Mouse (Mus musculus): Measurements from ENCODE around the gene Ajap1.

The Ajap1 gene

DNA sequence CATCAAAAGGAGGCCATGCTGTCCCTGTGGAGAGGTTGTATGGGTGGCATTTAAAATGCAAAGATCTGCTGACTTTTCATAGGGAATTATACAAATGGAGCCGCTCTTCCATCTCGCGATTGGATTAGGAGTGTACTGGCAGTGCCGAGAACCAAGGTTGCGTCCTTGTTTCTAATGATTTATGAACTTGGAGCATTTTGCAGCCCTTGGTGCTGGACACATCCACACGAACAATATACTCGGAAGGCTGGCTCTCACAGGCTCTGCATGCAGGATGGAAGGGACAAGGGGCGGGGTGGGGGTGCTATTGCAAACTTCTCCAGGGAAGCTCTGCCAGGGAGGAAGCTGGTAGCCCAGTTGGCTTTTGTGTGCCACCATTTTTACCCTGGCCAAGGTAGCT is 31.1 kb downstream of the Ajap1 start:
- no peak for DNase-seq

DNA sequence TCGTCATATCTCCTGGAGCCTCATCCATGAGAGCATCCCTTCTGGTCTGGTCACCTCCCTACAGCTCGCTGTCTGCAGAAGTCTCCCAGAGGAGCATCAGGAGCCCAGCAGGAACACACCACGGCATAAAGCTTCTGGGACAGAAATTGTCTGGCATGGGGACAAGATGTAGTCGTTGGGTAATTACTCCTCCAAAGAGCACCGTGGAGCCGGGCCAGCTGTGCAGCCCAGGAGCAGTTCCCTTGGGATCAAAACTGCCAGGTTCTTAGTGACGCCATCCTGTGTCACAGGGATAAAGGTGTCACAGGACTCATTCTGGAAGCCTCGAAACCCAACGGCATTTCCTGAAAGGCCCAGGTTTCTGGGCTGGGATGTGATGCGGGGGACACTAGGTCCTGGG is 40.1 kb downstream of the Ajap1 start:
- DNase-seq: no peak

DNA sequence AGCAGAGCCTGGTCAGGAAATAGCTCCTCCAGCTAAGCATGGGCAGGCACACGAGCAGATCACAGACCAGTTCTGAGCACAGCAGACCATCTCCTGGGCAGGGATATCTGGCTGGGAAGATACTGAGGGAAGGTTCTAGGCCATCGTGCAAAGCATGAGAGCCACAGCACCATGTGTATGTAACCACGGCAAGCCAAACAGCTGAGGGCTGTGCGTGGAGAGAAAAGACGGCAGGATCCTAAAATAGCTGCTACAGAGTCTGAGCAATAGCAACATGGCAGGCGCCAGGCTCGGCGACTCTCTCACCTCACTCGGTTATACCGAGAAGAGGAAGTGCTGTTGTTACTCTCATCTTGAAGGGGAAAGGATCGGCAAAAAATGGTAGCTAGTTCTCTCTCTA is 42.7 kb downstream of the Ajap1 start:
- DNase-seq: no peak

DNA sequence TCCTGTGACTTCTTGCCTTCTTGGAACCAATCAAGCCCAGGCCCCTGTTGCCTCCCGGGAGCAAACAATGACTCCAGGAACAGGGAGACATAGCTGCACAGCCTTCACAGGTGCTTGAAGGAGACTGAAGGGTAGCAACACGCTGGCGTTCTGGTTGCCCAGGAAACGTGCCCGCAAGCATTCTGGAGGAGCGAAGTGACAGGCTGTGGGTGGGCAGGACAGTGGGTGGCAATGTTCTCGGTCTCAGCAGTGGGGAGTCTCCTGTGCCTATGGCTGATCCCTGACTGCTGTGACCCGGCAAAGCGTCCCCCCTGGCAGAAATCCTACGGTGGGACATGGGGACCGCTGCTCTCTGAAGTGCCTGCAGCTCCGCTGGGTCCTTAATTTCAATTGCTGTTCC is 43.6 kb downstream of the Ajap1 start:
- no peak for DNase-seq

DNA sequence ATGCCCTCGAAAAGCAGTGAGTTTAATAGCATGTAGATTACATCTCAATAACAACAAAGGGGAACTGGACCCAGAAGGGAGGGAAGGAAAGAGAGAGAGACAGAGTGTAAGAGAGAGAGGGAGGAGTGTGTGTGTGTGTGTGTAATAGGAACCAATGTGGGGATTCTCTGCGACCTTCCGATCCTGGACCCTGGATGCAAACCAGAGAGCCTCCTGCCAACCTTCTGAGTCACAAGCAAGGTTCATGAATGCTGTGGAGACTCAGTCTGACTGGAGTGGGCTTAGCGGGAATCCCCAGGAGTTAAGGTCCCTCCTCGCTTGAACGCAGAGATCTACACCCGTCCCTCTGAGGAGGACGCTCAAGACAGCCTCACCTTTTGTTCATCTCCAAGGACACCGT is 45.4 kb downstream of the Ajap1 start:
- DNase-seq: no peak

DNA sequence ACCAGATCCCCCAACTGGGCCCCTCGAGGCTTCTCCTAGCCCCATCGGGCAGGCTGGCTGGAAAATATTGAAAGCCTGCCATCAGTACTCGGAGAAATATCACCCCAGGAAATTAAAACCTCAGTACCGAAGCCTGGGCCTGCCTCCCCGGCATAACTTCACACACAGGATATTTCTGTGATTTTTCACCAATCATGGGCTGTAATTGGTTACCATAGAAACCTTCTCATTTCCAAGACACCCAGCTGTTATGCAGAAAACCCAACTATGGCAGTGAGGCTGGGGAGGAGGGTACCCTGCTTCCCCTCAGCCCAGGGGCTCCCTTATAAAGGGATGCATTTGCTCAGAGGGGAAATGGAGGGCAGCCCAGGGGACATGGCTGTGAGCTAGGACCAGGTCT is 46.7 kb downstream of the Ajap1 start:
- no peak for DNase-seq

DNA sequence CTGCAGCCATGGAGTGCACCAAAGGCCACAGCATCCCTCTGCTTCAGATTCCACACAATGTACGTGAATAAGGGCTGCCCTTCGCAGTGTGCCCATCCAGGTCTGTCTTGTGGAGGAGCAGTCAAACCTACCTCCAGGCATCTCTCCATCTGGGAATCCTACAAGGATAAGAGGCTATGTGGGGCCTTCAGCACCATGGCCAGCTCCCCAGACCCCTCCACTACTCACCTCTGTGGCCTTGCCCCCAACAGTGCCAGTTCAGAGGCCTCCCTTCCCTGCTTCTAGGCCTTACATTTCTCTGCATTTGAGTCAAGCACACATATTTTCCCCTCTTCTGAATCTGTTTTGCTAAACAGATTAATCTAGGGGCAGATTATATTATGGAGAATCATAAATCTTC is 52.6 kb downstream of the Ajap1 start:
- no peak for DNase-seq

DNA sequence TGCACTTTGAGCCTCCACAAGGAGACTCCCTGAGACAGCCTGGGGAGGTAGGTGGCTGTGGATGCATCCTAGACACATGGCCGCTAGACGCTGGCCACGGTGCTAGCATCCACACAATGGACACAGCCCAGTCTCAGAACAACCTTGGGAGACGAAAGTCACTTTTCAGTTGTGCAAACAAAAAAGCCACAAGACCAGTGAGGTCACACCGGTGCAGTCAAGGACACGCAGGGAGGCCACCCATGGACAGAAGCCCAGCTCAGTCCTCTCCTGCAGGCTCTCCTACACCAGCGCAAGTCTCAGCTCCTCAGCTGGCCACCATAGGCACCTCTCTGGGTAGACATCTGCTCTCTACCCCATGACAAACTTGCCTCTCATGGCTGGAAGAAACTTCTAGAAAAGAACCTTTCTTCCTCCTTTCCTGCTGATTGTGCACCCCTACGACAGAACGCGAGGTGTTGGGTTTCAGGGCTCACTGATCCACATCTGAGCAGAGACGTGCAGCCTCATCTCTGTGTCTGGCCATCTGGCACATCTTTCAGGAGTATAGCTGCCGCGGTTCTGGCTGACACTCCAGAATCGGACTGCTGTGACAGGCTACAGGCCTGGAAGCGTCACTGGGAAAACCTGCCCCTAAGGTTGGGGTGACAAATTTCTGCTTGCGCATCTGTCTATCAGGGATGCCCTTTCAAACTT is 56.5 kb downstream of the Ajap1 start:
- DNase-seq: no peak

DNA sequence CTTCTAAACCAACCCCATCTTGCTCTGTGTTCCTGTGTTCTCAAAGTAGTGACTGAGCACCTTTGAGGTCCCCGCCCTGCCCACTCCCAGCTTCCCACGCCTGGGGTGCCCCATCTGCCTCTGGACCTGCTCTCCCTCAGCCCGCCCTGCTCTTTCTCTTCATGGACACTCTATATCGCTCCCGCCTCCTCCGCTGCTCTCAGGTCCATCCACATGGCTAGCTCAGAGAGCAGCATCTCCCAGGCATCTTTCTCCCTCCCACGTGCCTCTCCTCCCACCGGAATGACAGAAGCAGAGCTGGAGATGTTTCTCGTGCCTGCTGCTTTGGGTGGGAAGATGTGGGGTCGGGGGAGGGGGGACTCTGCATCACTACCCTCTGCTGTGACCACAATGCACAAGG is 58.3 kb downstream of the Ajap1 start:
- no peak for DNase-seq

DNA sequence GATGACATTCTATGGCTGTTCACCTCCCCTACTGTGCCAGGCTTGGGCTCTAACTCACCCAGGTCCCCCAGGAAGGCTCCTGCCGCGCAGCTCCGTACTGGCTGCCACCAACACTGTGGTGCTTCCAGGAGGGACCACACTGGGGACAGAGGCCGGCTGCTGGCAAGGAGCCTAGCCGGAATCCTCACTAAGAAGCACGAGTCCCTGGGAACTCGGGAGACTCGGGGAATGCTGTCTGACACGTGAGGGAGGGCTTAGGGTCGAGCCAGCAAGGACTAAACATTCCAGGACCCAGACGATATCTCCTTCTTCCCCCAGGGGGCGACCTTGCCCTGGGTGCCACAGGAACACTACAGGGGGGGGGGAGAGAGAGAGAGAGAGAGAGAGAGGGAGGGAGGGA is 64.7 kb downstream of the Ajap1 start:
- no peak for DNase-seq

DNA sequence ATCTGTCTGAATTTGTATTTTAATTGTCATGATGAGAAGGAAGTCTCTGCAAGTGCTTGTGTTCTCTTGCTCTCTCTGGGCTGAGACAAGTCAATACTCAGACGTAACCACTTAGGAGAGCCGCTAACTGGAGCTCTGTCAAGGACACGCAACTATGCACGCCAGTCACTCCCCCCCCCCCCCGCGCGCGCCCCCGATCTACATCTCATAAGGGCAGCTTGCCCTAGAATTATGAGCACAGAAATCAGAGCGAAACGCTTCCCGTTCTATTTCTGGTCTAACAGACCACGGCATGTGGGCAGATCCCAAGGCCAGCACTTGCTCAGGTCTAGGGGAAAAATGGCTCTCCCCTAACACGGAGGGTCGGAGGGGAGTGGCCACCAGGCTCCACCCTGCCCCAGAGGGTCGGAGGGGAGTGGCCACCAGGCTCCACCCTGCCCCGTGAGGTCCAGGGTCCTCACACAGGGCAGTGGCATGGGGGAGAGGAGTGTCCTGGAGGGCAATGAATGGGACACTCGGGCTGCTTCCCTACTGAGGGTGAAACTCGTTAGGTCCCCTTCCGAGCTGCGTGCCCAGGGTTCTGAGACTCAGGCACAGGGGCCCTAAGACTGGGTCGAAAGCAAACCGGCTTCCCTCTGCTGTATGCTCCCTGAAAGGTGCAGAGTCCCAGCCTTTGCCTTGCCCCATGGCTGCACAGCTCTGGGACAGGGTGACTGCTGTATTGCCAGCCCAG is 65.3 kb downstream of the Ajap1 start:
- no peak for DNase-seq

DNA sequence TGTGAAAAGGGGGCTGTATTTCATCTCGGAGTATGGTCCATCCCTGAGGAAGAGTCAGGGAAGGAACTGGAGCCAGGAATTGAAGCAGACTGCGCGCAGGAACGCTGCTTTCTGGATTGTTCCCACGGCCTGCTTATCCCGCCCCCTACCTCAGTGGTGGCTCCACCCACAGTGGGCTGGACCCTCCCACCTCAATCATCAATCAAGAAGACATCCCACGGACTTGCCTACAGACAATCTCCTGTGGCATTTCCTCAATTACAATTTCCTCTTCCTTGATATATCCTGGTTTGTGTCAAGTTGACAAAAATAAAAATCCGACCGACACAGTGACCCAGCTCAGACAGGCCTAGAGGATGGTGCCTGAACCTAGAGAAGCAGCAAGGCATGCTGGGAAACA is 66.5 kb downstream of the Ajap1 start:
- no peak for DNase-seq

DNA sequence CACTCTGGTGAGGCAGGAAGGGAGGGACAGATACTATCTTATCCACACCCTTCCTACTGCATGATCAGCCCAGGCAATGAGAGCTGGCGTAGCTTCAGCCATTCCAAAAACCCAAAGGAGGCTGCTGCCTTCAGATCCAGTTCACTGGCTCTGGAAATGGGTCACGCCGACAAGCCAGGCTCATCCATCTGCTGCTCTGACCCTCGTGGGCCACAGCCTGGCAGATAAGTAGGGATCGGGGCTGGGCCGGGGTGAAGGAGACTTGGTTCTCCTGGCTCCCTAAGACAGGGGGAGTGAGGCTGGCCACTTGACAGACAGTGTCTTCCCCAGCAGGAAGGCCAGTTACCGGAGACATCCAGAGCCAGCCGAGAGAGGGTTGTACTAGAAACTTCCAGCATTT is 84.2 kb downstream of the Ajap1 start:
- DNase-seq: no peak

DNA sequence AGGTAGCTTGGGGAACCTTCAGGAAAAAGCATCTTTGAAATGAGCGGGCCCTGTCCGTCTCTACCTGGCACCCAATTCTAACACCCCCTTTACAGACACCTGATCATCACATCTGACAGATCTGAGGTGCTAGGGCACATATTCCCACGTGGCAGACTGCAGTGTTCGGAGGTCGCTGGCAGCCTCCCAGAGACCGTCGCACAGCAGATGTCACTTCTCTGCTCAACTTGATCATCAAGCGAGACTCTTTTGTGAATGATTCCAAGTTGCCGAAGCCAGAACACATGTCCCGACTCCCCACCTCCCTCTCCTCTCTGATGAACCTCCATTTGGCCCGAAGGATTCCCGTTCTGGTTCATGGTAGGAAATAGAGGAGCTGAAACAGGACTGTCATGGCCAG is 95.1 kb downstream of the Ajap1 start:
- no peak for DNase-seq

DNA sequence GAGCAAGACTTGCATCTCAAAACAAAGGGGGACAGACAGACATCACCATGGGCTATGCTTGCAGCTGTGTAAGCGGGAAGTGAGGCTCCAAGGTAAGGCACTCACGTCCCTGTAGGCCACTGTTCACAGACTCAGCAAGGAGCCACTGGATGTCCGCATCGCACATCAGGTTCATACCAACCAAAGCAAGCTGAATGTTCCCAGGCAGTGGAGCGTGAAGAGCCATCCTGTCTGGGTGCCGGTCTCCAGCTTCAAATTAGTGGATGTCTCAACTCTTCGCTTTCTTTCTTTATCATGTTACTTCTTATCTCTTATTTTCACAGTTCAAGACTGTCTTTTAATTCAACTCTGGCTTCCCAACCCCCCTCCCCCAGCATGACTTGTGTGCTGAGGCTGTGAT is 101.2 kb downstream of the Ajap1 start:
- no peak for DNase-seq

DNA sequence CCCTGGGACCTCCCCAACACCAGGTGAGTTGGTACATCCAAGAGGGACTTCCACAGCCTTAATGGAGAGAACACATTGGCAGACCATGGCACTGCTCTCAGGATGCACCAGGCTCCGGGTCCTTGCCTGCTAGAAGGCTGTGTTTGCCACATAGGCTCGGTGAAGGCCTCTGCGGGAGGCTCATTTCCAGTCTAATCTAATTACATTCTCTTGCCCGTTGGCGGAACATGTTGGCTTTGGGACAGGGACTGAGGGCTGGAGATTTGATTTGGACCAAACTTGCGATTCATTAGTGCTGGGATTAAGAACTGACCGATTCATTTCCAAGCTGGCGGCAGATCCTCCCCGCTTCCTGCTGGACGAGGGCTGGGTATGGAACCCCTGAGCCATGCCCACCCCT is 101.7 kb downstream of the Ajap1 start:
- DNase-seq: no peak

DNA sequence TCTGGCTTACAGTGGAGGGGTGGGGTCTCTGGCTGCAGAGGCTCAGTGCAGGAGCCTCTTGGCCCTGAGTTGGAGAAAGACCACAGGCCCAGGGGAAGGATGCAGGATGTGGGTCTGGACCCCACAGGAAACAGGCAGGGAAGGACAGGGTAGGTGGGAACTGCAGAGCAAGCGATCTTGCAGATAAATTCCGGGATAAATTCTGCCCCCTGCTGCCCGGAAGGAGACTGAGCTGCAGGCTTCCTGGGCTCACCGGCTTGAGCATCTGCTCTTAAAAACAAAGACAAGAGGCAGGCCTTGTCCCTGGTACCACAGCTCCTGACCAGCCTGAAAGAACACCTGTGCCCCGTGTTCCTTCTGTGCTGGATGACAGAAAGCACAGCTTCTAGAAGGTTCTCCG is 104.6 kb downstream of the Ajap1 start:
- no peak for DNase-seq

DNA sequence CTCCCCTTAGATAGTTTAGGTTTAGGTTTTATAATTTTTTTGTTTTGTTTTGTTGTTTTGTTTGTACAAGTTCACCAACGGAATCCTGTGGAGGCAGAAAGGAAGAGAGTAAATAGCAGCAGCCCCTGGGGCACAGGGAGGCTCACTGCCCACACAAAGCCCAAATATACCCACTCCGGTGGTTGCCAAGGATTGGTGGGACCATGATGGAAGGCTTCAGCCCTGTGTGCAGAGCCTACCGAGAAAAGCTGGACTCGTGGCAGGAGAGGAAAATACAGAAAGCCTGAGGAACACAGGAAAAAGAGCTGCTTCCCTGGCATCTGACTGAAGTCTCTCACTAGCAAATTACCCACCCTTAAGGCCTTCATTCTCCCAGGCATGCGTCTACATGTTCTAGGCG is 108.4 kb downstream of the Ajap1 start:
- no peak for DNase-seq

DNA sequence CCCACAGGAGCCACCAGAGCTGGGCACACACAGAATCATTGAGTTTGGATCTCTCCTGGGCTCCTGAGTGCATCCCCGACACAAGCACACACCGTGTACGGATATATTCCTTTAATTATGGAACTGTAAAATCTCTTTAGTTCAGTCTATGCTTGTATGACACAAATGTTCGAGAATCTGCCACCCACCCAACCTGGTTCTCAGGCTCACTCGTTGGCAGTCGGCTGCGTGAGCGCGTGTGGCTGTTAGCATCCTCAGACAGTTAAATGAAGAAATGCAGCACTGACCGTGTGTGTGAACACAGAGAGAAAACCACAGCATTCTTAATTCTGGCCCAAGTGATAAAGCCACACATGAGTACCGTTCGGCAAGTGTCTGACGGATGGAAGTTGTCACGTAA is 109.5 kb downstream of the Ajap1 start:
- DNase-seq: no peak

DNA sequence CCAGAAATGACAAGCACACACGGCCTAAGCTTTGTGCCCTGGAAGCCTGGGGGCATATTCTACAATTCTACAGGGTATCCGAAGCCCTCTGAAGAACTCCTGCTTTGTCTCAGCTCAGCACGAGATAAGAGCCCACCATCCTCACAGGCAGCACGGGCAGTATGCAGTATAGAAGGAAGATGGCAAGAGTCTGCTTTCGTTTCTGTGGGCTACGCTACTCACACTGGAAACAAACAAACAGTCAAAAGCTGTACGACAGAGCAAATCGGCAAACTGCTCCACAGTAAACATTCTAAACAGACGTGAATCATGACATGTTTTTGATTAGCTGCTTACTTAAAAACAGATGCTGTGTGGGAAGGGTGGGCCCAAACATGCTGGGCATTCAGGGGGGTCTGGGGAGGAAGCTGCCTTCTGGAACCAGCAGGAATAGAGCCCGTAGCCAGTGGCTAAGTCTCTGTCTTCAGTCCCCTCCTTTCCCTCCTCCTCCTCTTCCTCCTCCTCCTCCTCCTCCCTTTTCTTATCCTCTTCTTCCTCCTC is 113.9 kb downstream of the Ajap1 start:
- no peak for DNase-seq

DNA sequence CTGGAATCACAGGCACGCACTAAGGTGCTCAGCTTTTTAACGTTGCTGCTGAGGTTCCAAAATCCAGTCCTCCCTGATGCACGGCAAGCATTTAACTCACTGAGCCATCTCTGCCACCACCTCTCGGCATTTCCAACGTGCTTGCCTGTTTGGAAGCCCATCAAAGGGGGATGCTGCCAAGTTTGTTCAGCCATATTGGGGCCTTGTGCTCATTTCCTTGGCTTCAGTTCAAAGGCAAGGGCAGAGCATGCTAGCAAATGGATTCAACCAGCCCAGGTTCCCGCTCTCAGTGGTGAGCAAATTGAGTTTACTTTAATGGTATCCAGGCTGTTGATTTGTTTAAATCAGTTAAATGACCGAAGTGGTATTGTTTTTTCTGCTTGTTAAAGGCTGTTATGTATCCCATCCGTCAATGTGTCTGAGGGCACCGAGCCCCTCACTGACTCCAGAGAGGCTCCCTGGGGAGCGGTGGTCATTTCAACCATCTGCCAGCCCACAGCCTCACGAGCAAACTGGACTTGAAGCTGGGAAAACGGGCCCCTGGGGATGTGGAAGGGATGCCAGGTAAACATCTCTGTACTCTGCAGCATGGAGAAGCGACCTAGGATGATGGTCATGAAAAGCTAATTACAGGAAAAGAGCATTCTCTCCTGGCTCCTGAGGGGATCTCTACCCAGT is 121.6 kb downstream of the Ajap1 start:
- DNase-seq: no peak

DNA sequence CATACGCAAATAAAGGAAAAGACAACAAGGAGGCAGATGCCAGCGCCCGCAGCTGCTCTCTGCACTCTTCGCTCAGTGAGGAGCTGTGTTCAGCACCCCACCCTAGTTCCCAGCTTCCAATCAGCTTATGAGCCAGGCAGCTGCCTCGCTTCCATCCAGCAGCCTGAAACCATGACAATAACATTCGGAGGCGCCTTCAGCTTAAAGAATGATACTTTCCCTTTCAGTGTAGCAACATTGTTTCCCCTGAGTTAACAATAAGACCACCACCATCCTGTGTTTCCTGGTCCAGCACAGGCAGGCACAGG is 124.4 kb downstream of the Ajap1 start:
- no peak for DNase-seq

DNA sequence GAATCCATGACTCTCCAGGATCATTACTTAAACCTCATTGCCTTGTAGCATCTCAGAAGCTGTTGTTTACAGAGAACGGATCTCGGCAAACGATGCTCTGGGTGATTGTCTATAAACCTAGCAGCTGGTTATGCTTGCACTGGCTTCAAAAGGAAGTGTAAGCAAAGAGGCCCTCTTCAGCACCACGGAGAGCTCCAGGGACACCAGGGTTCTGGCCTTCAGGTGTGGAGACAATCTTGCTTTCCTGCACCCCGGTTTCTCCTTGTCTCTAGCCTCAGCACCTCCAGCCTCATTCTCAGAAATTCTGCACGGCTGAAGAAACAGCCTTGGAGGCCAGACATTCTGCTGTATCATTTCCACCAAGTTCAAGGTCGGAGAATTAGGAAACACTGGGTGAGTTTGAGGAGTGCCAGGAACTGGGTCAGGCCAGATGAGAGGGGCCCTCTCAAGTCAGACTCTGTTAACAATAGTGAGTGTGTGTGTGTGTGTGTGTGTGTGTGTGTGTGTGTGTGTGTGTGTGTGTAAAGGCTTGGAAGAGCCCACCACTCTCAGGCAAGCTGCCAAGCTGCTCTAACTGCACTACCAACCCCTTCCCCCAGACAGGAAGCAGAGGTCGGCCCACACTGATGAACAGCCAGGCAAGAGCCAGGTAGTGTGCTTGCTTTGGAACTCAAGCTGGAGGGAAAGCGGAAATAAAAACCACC is 124.9 kb downstream of the Ajap1 start:
- no peak for DNase-seq

DNA sequence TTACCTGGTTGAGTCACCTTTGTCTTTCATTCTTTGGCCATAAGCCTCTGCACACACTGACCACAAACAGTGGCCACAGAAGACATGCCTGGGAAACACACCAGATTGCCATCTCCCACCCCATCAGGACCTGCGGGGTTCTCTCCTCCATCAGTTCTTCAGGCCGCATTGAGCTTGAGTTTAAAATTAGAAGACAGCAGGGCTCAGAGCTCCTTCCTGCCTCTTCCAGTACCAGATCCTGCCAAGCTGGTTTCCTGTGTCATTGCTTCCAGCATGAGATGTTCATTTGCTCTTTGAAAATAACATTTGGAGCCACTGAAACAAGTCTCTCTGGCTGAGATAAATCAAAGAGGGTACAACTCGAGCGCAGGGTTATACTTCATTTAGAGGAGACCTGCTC is 126.4 kb downstream of the Ajap1 start:
- no peak for DNase-seq
